Mouse (Mus musculus) frontal cortex, postnatal 14 days (tissue): Measurements from ENCODE around the gene Acly.
"Not testable (repeated sequence)": the region's sequence is repeated elsewhere in the genome, so short reads cannot be mapped to it uniquely, and the experiment has no call there.

Source experiments
- DNase-seq, 2 experiments: peaks; one replicate each; pipeline ENCODE4 v3.0.0; 2022; ENCODE audit warnings: low spot score in 2 of 2

Acly gene

DNA sequence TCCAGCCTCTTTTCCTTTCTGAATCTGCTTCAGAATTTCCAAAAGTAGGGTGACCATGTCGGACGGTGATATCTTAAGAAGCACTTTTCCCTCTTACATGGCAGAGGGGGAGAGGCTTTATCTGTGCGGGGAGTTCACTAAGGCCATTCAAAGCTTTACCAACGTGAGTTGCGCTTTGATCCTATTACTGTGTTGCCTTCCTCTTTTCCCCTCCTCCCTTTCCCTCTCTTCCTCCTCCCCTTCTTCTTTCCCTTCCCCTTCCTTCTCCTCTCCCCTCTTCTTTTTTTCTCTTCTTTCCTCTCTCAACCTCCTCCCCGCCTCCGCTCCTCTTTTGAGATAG is 17.9 kb upstream of the Acly start:
- no peak for DNase-seq

DNA sequence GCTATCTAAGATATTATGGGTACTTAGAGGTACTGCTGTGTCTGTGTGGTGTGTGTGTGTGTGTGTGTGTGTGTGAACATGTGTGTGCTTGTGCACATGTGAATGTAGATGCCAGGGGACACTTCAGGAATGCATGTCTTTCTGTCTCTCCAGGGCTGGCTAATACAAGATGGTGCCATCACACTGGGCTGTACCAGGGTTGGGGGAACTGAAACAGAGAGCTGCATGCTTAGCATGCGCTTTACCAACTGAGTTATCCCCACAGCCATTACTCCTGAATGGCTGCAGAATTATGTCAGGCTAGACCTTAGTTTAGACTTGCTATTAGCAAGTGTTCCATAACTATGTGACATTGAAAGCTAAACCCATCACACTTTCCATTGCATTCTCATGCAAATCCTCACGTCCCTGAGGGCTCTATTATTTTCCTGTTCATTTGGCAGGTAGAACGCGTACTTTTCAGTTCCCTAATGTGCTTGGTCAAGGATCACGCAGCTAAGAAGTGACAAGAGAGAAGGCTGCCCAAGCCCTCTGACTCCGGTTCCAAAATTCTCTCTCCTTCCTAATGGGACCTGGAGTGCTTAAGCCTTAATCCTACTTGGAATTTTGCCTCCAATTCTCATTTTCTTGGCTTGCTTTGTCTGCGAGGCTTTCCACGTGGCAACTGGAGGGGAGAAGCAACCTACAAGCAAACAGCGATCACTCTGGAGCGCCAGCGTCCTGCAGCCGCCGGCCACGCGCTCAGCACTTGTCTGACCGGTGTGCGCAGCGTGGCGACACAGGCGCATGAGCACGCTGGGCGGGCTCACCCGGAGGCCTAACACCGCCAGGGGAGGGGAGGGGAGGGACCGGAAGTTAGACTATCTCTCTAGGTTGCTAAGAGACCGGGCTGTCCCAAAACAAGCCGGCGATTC is 17.3 kb upstream of the Acly start, which contains the start of gene Ttc25:
TSS of gene Ttc25 (plus strand) at position 776 of the 914 bp plus-strand sequence.
- DNase-seq: peak; percentile 56 to 70

DNA sequence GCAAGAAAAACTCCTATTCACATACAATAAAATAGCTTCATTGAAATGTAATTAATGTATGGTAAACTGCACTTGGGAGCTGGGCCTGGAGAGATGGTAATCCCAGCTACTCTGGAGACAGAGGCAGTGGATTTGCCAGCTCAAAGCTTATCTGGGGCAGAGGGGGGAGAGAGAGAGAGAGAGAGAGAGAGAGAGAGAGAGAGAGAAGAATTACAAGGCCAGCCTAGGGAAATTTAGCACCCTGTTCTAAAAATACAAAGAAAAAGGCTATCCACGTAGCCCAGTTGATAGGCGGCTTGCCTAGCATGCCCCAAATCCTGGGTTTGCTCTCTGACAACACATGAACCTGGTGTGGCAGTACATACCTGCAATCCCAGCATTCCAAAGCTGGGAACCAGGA is 13.8 kb upstream of the Acly start:
- DNase-seq: no peak

DNA sequence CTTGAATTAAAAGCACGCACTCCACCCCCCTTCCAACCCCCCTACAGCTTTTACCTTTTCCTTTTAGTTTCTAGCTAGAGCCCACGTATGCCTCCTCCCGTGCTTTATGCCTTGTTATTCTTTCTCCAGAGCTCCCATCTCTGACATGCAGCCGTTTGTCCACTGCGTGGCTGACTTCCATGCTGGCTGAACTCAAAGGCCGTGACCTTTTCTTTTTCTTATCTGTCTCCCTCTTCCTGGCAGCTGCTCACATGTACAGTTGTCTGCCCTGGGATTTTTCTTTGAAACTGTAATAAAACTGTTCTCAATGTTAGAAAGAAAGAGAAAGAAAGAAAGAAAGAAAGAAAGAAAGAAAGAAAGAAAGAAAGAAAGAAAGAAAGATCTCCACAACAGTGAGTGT is 13.2 kb upstream of the Acly start:
- DNase-seq: no peak

DNA sequence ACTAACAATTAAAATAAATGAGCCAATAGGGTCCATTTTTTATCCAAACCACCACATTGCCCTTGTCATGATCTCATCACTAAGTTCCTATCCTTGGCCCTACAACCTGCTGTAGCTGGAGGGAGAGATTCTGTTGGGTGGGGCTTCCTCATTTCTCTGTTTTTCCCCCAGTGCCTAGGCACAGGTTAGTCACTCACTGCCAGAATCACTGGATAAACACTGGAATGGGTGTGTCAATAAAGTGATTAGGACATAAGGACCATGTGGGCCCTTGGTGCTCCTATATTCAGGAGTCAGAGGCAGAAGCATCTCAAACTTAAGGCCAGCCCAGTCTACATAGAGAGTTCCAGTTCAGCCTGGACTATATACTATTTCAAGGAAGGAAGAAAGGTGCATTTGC is 8.7 kb upstream of the Acly start:
- DNase-seq: no peak

DNA sequence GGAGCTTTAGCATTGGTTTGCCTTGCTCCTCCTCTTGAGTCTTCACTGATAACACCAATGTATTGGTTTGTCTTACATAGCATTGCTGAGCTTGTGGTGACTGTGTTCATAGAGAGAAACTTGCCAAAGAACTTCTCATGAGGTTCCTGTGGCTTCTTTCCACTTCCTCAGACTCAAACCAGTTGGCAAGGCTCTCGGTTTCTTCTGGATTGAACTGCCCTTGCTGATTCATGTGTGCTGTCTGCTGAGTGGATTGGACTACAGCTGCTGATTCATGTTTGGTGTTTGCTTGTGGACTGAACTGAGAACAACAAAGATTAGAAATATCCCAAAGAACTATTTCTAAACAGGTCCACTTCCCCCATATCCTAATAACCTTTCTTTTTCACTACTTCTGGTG is 8.2 kb upstream of the Acly start:
- DNase-seq: no peak

DNA sequence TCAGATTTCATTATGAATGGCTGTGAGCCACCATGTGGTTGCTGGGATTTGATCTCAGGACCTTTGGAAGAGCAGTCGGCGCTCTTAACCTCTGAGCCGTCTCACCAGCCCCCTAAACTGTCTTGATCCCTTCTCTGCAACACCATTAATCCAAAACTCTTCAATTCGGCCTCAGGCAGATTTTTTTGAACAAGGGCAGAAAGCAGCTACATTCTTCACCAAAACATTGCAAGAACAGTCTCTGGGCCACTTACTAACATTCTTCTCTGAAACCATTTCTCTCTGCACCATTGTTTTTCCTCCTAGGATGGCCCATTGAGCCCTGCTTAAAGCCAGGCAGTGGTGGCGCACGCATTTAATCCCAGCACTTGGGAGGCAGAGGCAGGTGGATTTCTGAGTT is 7.0 kb upstream of the Acly start:
- DNase-seq: not testable (repeated sequence)

DNA sequence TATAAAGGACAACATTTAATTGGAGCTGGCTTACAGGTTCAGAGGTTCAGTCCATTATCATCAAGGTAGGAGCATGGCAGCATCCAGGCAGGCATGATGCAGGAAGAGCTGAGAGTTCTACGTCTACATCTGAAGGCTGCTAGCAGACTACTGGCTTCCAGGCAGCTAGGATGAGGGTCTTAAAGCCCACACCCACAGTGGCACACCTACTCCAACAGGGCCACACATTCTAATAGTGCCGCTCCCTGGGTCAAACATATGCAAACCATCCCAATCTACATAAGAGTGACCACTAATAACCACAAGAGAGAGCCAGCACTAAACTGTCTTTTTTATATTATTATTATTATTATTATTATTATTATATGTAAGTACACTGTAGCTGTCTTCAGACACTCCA is 6.6 kb upstream of the Acly start:
- DNase-seq: not testable (repeated sequence)

DNA sequence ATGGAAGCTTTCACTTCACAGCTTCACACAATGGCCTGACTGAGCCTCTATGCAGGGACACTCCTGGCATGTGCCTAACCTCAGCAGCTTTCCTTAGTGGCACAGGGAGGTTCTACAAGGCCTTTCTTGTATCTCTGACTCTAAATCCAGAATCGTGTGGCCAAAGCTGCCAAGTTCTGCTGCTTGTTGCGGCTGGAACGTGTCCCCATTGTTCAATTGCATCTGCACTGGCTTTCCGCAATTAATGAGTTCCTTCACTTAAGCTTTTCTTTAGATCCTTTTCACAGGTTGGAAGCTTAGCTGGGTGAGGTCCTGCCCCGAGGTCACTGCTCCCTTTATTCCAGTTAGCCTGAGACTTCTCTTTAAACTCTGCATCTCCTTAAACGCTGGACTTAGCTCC is 6.1 kb upstream of the Acly start:
- no peak for DNase-seq

DNA sequence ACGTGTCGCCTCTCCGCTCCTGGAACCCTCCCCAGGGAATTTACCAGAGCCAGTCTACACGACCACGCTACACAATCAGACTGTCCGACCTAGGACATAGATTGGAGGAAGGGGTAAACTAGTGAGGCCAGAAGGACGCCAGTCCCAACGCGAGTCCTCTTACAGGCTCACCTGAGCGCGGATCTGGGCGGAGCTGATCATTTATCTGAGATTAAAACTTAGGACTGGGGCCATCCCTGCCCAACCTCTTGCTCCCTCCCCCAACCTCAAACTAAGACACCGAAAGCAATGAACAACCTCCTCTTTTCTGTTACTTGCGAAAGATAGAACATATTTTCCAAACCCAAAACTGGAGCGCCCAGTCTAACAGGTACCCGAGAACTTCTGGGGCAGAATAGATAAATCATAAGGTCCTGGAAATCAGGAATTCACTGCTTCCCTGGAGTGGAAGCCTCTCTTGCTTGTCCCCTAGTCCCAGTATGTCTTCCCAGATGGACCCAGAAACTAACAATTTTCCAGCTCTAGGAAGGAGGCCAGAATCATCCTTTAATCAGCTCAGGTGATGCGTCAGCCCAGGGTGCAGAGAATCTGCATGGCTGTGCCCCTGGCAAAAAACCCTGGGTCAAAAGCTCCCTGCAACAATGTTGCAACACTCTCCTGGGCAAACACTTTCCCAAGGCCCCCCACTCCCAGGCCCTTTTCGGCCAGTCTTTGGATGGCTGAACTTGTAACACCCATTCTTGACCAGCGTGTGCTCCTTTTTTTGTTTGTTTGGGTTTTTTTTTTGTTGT is 770 bp upstream of the Acly start:
- no peak for DNase-seq

DNA sequence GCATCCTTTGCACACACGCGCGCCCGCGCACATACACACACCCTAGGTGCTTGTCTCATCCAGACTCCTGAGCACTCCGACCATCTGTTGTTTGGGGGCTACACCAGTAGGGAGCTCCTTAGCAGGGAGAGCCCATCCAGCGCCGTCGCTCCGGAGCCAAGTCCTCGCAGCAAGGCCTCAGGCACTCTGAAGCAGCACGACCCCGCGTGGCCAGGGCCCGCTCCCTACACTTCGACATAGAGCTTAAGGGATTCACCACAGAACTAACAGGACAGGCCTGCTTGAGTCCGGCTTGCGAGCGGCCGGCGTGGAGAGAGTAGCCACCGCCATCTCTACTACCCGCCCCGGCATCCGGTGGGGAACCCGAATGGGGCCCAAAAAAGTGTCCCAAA is 738 bp downstream of the Acly start:
- DNase-seq: peak; percentile 37 to 59

DNA sequence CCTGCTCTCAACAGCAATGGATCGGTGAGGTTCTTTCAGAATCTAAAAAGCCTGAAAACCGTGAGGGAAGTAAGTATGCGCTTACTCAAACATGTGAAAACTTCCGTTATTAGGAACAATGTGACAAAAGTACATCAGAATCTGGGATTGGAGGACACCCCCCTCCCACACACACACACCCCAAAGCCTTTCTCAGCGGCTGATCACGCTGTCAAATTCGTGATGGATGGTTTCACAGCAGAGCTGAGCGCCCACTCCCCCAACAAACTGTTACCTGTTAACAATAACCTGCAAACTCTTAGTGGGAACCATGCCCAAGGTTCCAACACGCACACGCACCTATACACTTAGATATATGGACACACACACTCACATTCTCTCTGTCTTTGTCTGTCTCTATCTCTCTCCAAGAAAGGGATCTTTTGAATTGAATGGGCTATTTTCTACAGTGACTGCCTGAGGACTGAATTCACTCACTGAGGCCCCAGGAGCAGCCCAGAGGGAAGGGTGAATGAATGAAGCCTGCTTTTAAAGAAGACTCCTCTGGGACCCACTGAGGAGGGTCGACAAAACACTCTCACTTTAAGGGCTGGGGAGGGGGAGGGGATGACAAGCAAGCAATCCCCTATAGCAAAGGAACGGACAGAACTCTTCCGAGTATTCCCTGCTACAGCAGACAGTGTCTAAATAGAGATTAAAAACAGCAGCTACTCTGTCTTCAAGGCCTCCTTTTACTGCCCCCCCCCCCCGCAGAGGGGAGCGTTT is 1.6 kb downstream of the Acly start:
- no peak for DNase-seq

DNA sequence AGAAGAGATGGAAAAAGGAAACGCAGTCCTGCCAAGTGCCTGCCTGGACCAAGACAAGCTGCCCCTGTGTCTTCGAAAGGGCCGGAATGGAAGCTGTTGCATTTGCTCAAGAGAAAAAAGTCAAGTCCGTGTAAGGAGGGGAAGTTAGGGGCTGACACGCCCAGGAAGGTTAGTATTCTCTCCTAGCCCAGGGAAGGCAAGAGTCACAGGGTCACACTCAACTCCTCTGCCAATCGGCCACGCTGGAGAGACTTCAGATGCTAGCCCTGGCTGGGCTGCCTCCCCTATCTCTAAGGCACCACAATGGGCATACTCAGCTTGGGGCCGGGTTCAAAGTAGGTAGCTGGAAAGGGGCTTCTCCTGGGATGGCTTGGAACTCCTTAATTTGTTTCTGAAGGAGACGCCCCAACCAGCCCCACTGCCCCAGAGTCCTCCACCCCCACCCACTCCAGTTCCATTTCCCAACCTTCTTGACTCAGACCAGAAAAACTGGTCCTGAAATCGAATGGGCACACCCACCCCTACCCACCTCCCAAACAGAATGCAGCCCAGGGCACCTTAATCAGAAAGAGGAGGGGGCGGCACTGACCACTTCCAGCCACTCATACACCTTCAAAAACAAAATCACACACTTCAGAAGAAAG is 2.7 kb downstream of the Acly start:
- DNase-seq: no peak

DNA sequence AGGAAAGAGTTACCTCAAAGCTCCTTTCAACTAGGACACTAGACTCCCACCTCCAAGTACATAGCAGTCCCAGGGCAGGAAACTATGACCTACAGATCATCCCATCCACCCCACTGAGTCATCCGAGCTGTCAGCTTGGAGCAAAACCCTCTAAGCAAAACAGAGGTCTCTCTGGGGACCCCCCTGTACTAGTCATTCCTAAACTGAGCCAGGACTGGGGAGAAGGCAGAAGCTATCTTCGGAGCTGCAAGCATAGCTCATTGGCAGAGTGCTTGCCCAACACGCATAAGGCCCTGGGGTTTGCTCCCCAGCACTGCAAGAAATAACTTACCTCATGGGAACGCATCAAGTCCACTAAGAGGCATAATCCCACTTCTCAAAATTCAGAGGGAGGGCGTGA is 3.4 kb downstream of the Acly start:
- no peak for DNase-seq

DNA sequence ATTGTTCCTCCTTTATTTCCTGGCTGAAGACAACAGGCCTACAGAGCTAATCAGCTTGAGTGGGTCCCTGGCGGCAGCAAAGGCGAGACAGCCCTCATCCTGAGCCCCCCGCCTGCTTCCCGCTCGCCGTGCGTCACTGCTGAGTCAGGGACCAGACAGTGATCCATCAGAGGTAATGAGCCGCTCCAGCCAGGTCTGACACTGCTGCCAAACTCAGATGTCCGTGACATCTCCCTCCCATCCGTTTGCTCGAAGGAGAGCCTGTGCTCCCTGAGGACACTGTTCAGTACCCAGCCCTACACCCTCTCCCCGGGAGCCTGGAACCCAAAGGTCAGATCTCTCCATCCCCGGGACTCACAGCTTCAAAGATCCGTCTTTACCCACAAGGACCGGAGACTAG is 7.0 kb downstream of the Acly start:
- no peak for DNase-seq

DNA sequence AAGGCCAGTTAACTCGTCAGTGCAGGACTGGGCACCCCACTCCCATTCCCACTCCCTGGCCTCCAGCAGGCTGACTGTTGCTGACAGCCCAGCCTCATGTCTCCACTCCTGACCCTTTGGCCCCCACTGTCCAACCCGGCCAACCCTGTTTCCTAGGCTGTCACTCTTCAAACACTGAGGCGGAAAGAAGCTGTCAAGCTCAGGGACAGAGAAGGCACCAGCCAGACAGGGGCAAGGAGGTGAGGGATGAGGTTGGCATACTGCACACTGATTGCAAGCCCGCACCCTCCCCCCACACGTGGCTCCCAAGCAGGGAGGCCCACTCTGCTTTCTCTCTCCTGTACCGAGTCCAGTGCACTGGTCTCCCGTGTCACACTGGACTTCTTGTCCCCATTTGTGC is 8.6 kb downstream of the Acly start:
- no peak for DNase-seq

DNA sequence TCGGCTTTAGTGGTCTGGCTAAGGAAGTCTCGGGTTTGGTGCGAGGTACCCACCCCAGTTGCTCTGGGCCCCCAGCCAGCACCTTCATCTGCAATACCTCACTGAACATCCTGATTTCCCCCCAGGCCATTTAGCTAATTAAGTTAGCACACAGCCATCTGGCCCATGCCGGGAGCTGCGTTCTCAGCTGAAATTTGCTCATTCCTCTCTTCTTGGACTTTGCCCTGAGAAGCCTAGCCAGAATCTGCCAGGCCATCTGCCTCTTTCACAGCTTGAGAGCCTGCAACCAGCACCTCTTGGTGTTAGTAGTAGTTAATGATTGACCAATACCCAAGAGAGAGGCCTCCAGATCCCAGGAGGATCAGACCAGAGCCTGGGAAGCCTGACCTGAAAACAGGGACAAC is 9.6 kb downstream of the Acly start:
- no peak for DNase-seq

DNA sequence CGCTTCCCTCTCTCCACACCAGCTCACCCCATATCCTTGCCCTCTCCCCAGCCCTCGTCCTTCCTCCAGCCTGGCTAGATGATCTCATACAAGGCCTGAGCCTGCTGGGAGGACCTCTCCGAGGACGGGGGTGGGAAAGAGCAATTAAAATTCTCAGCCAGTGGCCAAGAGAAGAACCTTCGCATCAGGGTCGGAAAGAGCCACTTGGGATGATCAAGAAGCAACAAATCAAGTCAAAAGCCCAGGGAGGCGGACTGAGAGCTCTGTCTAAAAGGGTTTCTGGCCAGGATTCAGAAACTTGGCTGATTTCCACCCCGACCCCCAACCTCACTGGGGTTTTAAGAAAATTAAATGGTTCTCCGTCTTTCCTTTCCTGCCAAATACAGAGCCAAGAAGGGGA is 11.5 kb downstream of the Acly start:
- no peak for DNase-seq

DNA sequence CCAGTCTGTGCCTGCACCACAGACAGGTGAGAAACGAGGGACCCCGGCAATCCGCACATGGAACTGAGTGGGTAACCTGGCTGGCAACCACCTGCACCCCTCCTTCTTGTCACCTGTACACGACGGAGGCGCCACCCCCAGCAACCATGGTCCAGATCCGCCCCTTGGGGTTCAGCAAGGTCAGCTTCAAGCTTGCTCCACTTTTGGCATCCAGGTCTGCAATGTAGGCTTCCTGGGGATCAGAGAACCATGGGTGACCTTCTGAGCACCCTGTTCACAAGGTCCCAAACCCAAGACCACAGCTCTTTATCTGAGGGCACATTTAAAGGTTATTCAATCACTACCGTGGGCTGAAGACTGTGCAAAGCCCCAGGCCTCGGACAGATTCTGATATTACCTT is 12.0 kb downstream of the Acly start:
- no peak for DNase-seq

DNA sequence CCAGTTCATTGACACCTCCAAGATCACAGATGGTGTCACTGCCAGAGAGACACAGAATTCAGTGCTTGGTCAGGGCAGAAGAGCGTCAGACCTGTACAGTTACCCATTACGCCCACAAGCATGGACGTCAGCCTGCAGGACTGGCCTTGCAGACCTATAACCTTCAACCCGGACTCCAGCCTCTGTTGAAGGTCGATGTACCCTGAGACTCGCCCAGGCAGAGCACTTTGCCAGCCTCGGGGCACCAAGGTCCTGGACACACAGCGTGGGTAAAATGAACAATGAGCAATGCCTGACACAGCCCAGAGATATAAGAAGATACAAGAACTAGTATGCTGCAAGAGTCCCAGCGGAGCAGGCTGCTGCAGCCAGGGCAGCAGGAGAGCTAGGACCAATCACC is 12.7 kb downstream of the Acly start:
- DNase-seq: no peak

DNA sequence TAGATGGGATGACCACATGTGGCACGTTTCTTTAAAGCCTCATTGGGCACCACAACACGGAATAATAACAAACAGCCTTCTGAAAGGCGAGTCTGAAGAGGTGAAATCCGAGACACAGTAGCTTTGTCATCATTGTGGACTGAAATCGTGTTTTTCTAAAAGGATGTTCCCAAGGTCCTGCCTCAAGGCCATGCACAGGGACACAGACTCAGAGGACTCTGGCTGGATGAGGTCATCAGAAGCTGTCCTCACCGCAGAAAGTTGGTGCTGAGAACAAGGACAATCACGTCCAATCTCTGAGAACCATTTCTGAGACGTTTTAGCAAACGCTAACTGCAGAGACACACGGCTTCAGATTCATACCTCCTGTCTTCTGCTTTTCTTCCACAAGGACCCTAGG is 14.1 kb downstream of the Acly start:
- DNase-seq: no peak

DNA sequence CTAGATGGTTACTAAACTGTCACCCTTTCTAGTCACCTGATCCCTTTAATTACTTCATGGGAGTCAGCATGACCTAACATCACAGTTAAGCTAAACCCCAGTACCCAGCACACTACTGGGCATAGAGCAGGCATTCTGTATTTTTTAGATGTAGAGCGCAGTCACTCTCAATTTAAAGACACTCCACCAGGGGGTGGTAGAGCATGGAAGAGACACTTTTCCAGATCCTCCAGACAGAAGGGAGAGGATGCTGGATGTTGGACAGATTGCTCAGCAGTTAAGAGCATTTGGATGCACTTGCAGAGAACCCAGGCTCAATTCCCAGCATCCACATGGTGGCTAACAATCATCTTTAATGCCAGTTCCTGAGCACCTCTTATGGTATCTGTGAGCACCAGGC is 15.4 kb downstream of the Acly start:
- no peak for DNase-seq
